Mouse (Mus musculus) forebrain, embryonic 10.5 days (tissue): ENCODE measurements around the gene Armc2. TPM values are rescaled to one million over a fixed set of nuclear protein-coding genes. Genes with fewer than 3 reads are reported as not detected.

Experiments
- DNase-seq: peaks from one replicate; pipeline ENCODE4 v3.0.0-alpha.2; 2017; ENCODE audit warnings: low spot score; ENCODE audit errors: extremely low spot score
- H3K27ac ChIP-seq: fragments of 300-500 bp; sonication (generic); 2 replicates; pipeline ENCODE4 v1.5.1; 2016; ENCODE audit warnings: mild to moderate bottlenecking
- H3K27me3 ChIP-seq: fragments of 300-500 bp; sonication (generic); 2 replicates; pipeline ENCODE4 v1.6.1; 2016; ENCODE audit warnings: mild to moderate bottlenecking; ENCODE audit not compliant: poor library complexity, severe bottlenecking
- H3K36me3 ChIP-seq: fragments of 300-500 bp; sonication (generic); replicated peaks from 2 replicates; pipeline ENCODE4 v1.6.1; 2016; ENCODE audit warnings: mild to moderate bottlenecking, moderate library complexity
- H3K4me1 ChIP-seq: fragments of 300-500 bp; sonication (generic); 2 replicates; pipeline ENCODE4 v1.6.1; 2016
- H3K4me3 ChIP-seq: fragments of 300-500 bp; sonication (generic); 2 replicates; pipeline ENCODE4 v1.5.1; 2016; ENCODE audit warnings: mild to moderate bottlenecking, moderate library complexity
- H3K9me3 ChIP-seq: fragments of 300-500 bp; sonication (generic); 2 replicates; pipeline ENCODE4 v1.6.1; 2016; ENCODE audit warnings: mild to moderate bottlenecking, moderate library complexity
- WGBS: fragments of 180-500 bp; shearing (Covaris S2); methylation state at CpG from one replicate; pipeline ENCODE4 v1.1.7; 2016; 5-methylcytosine and 5-hydroxymethylcytosine counted together
- polyA plus RNA-seq: library from polyadenylated mRNA; unstranded; fragments of >200 nt; fragmentation: Nextera tagmentation; extraction: Ambion mirVana; gene quantifications from 2 replicates; pipeline ENCODE4 v1.2.1, GENCODE M21; 2016

Gene Armc2
- polyA plus RNA-seq, 1 experiment from 2014 or later = 3.0 TPM

GRCm38 (mm10) chr10:41866069-41866837 lies 152.0 kb downstream of the Armc2 start:
- Histone ChIP-seq H3K36me3 (no peaks in the 10 kb centered on the region), H3K27ac (no peak overlapping the region), H3K27me3 (no peaks in the 10 kb centered on the region), H3K4me3 (no peak overlapping the region), H3K9me3 (no peaks in the 10 kb centered on the region), H3K4me1 (peaks cover 20% of the 10 kb centered on the region)
- WGBS = 74% methylated on average over 3 of the region's 3 CpGs
- DNase-seq = no peak

Other genes starting within 250 kb of the Armc2 start
- 26.4 and 27.2 TPM in 2 replicates for gene Cep57l1, start 208.6 kb downstream of the Armc2 start, polyA plus RNA-seq
- 16.0 and 18.4 TPM in 2 replicates for gene Sesn1, start 208.5 kb downstream of the Armc2 start, polyA plus RNA-seq